Mouse (Mus musculus): ENCODE results near the gene Gatad2b. TPM values are rescaled to one million over a fixed set of nuclear protein-coding genes. Genes with fewer than 3 reads are reported as not detected.

Gene Gatad2b
- total RNA-seq, 2 experiments from 2014 or later = 92.7 to 96.5 TPM

GRCm38 (mm10) chr3:90412312-90413010 is 119.5 kb downstream of the Gatad2b start:
- DNase-seq (ENCODE audit: low spot score in 2 of 2) = peak; percentile 62 to 76

GRCm38 (mm10) chr3:90413011-90413396 is 120.0 kb downstream of the Gatad2b start:
- no peak for DNase-seq (ENCODE audit: low spot score in 2 of 2)

Small RNA genes within 50 kb of the gene (microRNA-seq; reads per million reads assigned to microRNA genes)
- 0.23 to 0.28 reads per million in 2 experiments for gene Mir7012

Other genes with a start within 250 kb of the Gatad2b start
- 10 to 100 TPM; 81.6 to 84.9 TPM for gene 4933434E20Rik, start 241.5 kb upstream of the Gatad2b start, total RNA-seq (2021)
- 100 to 1,000 TPM; 182 to 186 TPM for gene Ubap2l, start 240.6 kb upstream of the Gatad2b start, total RNA-seq (2021)
- 100 to 1,000 TPM; 193 to 202 TPM for gene Tpm3, start 220.5 kb upstream of the Gatad2b start, total RNA-seq (2021)
- gene Nup210l, start 189.0 kb upstream of the Gatad2b start, total RNA-seq (2021) = under 1 TPM; 0.39 to 0.45 TPM
- 100 to 1,000 TPM; 697 to 821 TPM for gene Rps27, start 79.5 kb upstream of the Gatad2b start, total RNA-seq (2021)
- gene Rab13, start 79.5 kb upstream of the Gatad2b start, total RNA-seq (2021) = 10 to 100 TPM in 1 of 2 experiments, 1 to 10 TPM in 1; 8.1 to 10.9 TPM
- 10 to 100 TPM; 44.7 to 46.4 TPM for gene Jtb, start 61.6 kb upstream of the Gatad2b start, total RNA-seq (2021)
- not detected for gene Creb3l4, start 49.7 kb upstream of the Gatad2b start, total RNA-seq (2021)
- gene Slc39a1, start 45.0 kb upstream of the Gatad2b start, total RNA-seq (2021) = 10 to 100 TPM; 48.8 to 53.3 TPM
- 10 to 100 TPM; 32.4 to 33.6 TPM for gene Crtc2, start 39.0 kb upstream of the Gatad2b start, total RNA-seq (2021)
- 10 to 100 TPM; 22.4 to 24.4 TPM for gene Dennd4b, start 28.0 kb upstream of the Gatad2b start, total RNA-seq (2021)
- 10 to 100 TPM; 15.2 to 19.1 TPM for gene Slc27a3, start 96.8 kb downstream of the Gatad2b start, total RNA-seq (2021)
- gene Ints3, start 140.4 kb downstream of the Gatad2b start, total RNA-seq (2021) = 10 to 100 TPM; 60.5 to 67.0 TPM
- gene Npr1, start 172.7 kb downstream of the Gatad2b start, total RNA-seq (2021) = 1 to 10 TPM; 4.2 to 6.5 TPM
- 10 to 100 TPM; 86.0 to 87.9 TPM for gene Ilf2, start 182.9 kb downstream of the Gatad2b start, total RNA-seq (2021)
- 10 to 100 TPM; 47.0 to 51.7 TPM for gene Snapin, start 197.9 kb downstream of the Gatad2b start, total RNA-seq (2021)
- 100 to 1,000 TPM; 164 to 166 TPM for gene Chtop, start 216.3 kb downstream of the Gatad2b start, total RNA-seq (2021)
- gene S100a1, start 221.2 kb downstream of the Gatad2b start, total RNA-seq (2021) = 10 to 100 TPM; 91.9 to 92.5 TPM
- 10 to 100 TPM; 27.1 to 29.7 TPM for gene S100a13, start 221.3 kb downstream of the Gatad2b start, total RNA-seq (2021)
- gene S100a14, start 233.7 kb downstream of the Gatad2b start, total RNA-seq (2021) = under 1 TPM; 0.60 to 0.74 TPM
- 100 to 1,000 TPM in 1 of 2 experiments, 10 to 100 TPM in 1; 97.9 to 107 TPM for gene S100a16, start 244.1 kb downstream of the Gatad2b start, total RNA-seq (2021)

Measured in layer of hippocampus, postnatal 14 days (tissue).